Comparison of ENCODE assay signal across 29 mouse cellular contexts in genomic region chr7:45147267-45147666, GRCm38 (mm10). TPM values are rescaled to one million over a fixed set of nuclear protein-coding genes. Genes with fewer than 3 reads are reported as not detected.
DNase-seq lines count a peak whose midpoint lies in the region; ATAC-seq lines count a peak whose summit lies in the region.
"Had no signal": no experiment of that assay in that cellular context is flagged by ENCODE, and none has a peak within 500 bp of the region (broad histone marks: within the 10 kb centered on the region; RNA-seq: fewer than 3 reads in every experiment).

No protein-coding gene starts in this region.

- H3K36me3 ChIP-seq in liver, embryonic 16.5 days (ENCODE audit: control insufficient read depth, insufficient read depth), result no peaks in the 10 kb centered on the region; the same call in 1 of the 2 replicates
- peaks cover 58% of the 10 kb centered on the region for H3K36me3 ChIP-seq in kidney, embryonic 15.5 days
- peaks cover 33% of the 10 kb centered on the region for H3K36me3 ChIP-seq in forebrain, embryonic 12.5 days (replicated peaks)

- ATAC-seq in liver, embryonic 16.5 days (ENCODE audit: low read depth), result no peak
- no peak for ATAC-seq in kidney, embryonic 15.5 days (replicated peaks; ENCODE audit: low FRiP score)
- no peak for ATAC-seq in forebrain, embryonic 12.5 days (ENCODE audit: low FRiP score)
- ATAC-seq: forebrain, embryonic 16.5 days; intestine, postnatal 0 days had no signal

- peak; percentile 28 for DNase-seq in cerebellum, adult 9-11 months
- DNase-seq in cerebellum, postnatal 25 days, result no peak
- no peak for DNase-seq in liver
- peak; percentile 46 to 73 for DNase-seq in kidney, postnatal 25 days
- DNase-seq in urinary bladder, adult 18-20 months (ENCODE audit: low spot score in 2 of 2), result no peak
- DNase-seq: adrenal gland, adult 8-10 months; cerebellum, adult 11 months; cerebellum, adult 9-10 months; gastrocnemius, adult 2 months; gastrocnemius, postnatal 36 days; heart, adult 18-20 months; heart, postnatal 36 days; layer of hippocampus, postnatal 36 days; liver, embryonic 13.5 days; lung, embryonic 14.5 days; thymus, adult 2 months had no signal

- no peaks in the 10 kb centered on the region for H3K27me3 ChIP-seq in liver, embryonic 16.5 days (ENCODE audit: control insufficient read depth, insufficient read depth, low read depth, low read length)
- no peaks in the 10 kb centered on the region for H3K27me3 ChIP-seq in kidney, embryonic 15.5 days
- no peaks in the 10 kb centered on the region for H3K27me3 ChIP-seq in forebrain, embryonic 12.5 days
- H3K27me3 ChIP-seq: embryonic facial prominence, embryonic 13.5 days; hindbrain, embryonic 12.5 days; liver, embryonic 13.5 days; midbrain, embryonic 12.5 days had no signal

- no peak overlapping the region for H3K27ac ChIP-seq in liver, embryonic 16.5 days (ENCODE audit: low read length)
- H3K27ac ChIP-seq in kidney, embryonic 15.5 days, result peak overlapping the region; percentile 54; the same call in 1 of the 2 replicates
- H3K27ac ChIP-seq in forebrain, embryonic 12.5 days, result no peak overlapping the region
- H3K27ac ChIP-seq: embryonic facial prominence, embryonic 13.5 days; forebrain, embryonic 10.5 days; gastrocnemius, adult 2 months; hindbrain, embryonic 12.5 days; liver, embryonic 13.5 days; midbrain, embryonic 12.5 days had no signal

- no peak overlapping the region for H3K4me2 ChIP-seq in liver, embryonic 16.5 days (ENCODE audit: low read depth, low read length)
- peak overlapping the region; percentile 24; the same call in 1 of the 2 replicates for H3K4me2 ChIP-seq in kidney, embryonic 15.5 days
- no peak overlapping the region for H3K4me2 ChIP-seq in forebrain, embryonic 12.5 days
- H3K4me2 ChIP-seq: embryonic facial prominence, embryonic 13.5 days; heart, embryonic 11.5 days; hindbrain, embryonic 12.5 days; liver, embryonic 13.5 days; lung, embryonic 14.5 days; midbrain, embryonic 12.5 days had no signal

- WGBS in liver, embryonic 16.5 days (ENCODE audit: insufficient replicate concordance), result 87% methylated on average over 11 of the region's 11 CpGs
- 90% methylated on average over 11 of the region's 11 CpGs for WGBS in kidney, embryonic 15.5 days
- 93% methylated on average over 11 of the region's 11 CpGs for WGBS in forebrain, embryonic 12.5 days

- H3K4me1 ChIP-seq in liver, embryonic 16.5 days (ENCODE audit: control insufficient read depth, low read depth, low read length), result no peaks in the 10 kb centered on the region; the same call in none of the 2 replicates
- H3K4me1 ChIP-seq in kidney, embryonic 15.5 days, result peaks cover 45% of the 10 kb centered on the region
- peaks cover 17% of the 10 kb centered on the region for H3K4me1 ChIP-seq in forebrain, embryonic 12.5 days

- no peak overlapping the region for H3K4me3 ChIP-seq in liver, embryonic 16.5 days (ENCODE audit: low read depth, low read length)
- no peak overlapping the region for H3K4me3 ChIP-seq in kidney, embryonic 15.5 days (replicated peaks)
- H3K4me3 ChIP-seq in forebrain, embryonic 12.5 days (replicated peaks), result no peak overlapping the region
- H3K4me3 ChIP-seq: embryonic facial prominence, embryonic 13.5 days; forebrain, embryonic 10.5 days; gastrocnemius, adult 2 months; hindbrain, embryonic 12.5 days; liver, embryonic 13.5 days; megakaryocyte, embryonic 14.5 days; midbrain, embryonic 12.5 days had no signal

- peak overlapping the region; percentile 1; the same call in 1 of the 2 replicates for H3K9ac ChIP-seq in liver, embryonic 16.5 days (ENCODE audit: low read depth, low read length)
- H3K9ac ChIP-seq in kidney, embryonic 15.5 days, result no peak overlapping the region
- H3K9ac ChIP-seq in forebrain, embryonic 12.5 days, result no peak overlapping the region
- H3K9ac ChIP-seq: embryonic facial prominence, embryonic 13.5 days; hindbrain, embryonic 12.5 days; liver, embryonic 13.5 days; lung, embryonic 14.5 days; midbrain, embryonic 12.5 days had no signal

- no peaks in the 10 kb centered on the region for H3K9me3 ChIP-seq in liver, embryonic 16.5 days (replicated peaks; ENCODE audit: control insufficient read depth, low read length)
- H3K9me3 ChIP-seq in kidney, embryonic 15.5 days (replicated peaks), result no peaks in the 10 kb centered on the region
- H3K9me3 ChIP-seq in forebrain, embryonic 12.5 days, result no peaks in the 10 kb centered on the region
- H3K9me3 ChIP-seq: embryonic facial prominence, embryonic 13.5 days; forebrain, embryonic 10.5 days; G1E; hindbrain, embryonic 12.5 days; liver, embryonic 13.5 days; megakaryocyte, embryonic 14.5 days; midbrain, embryonic 12.5 days had no signal

RNA-seq across cellular contexts. Expression of gene Pih1d1, which starts 6.8 kb away (rescaled TPM):
- 42.3 and 42.8 TPM in 2 replicates for polyA plus RNA-seq in liver, embryonic 16.5 days (2015; fragmentation: Nextera tagmentation; extraction: Ambion mirVana)
- 107 and 108 TPM in 2 replicates for polyA plus RNA-seq in kidney, embryonic 15.5 days (2015; fragmentation: Nextera tagmentation; extraction: Ambion mirVana)
- 95.0 and 97.5 TPM in 2 replicates for polyA plus RNA-seq in forebrain, embryonic 12.5 days (2016; fragmentation: Nextera tagmentation; extraction: Ambion mirVana)

RNA-seq across cellular contexts. Expression of gene Aldh16a1, which starts 7.1 kb away (rescaled TPM):
- 30.0 and 30.3 TPM in 2 replicates for polyA plus RNA-seq in liver, embryonic 16.5 days (2015; fragmentation: Nextera tagmentation; extraction: Ambion mirVana)
- 69.3 and 69.9 TPM in 2 replicates for polyA plus RNA-seq in kidney, embryonic 15.5 days (2015; fragmentation: Nextera tagmentation; extraction: Ambion mirVana)
- polyA plus RNA-seq in forebrain, embryonic 12.5 days (2016; fragmentation: Nextera tagmentation; extraction: Ambion mirVana), result 41.9 and 42.9 TPM in 2 replicates

RNA-seq across cellular contexts. Expression of gene Flt3l, which starts 11.0 kb away (rescaled TPM):
- 3.0 and 3.1 TPM in 2 replicates for polyA plus RNA-seq in liver, embryonic 16.5 days (2015; fragmentation: Nextera tagmentation; extraction: Ambion mirVana)
- polyA plus RNA-seq in kidney, embryonic 15.5 days (2015; fragmentation: Nextera tagmentation; extraction: Ambion mirVana), result 1.9 and 7.5 TPM in 2 replicates
- 0.21 and 0.72 TPM in 2 replicates for polyA plus RNA-seq in forebrain, embryonic 12.5 days (2016; fragmentation: Nextera tagmentation; extraction: Ambion mirVana)

RNA-seq across cellular contexts. Expression of gene Gm45713, which starts 11.2 kb away (rescaled TPM):
- 0.12 TPM in 1 of 2 replicates, not detected in the other for polyA plus RNA-seq in liver, embryonic 16.5 days (2015; fragmentation: Nextera tagmentation; extraction: Ambion mirVana)
- 0.44 TPM in 1 of 2 replicates, not detected in the other for polyA plus RNA-seq in kidney, embryonic 15.5 days (2015; fragmentation: Nextera tagmentation; extraction: Ambion mirVana)
- polyA plus RNA-seq in forebrain, embryonic 12.5 days (2016; fragmentation: Nextera tagmentation; extraction: Ambion mirVana), result 0.27 TPM in 1 of 2 replicates, not detected in the other
- polyA plus RNA-seq: forebrain, embryonic 16.5 days; hindbrain, embryonic 12.5 days; neural tube, embryonic 14.5 days had no signal

RNA-seq across cellular contexts. Expression of gene Slc17a7, which starts 16.5 kb away (rescaled TPM):
- polyA plus RNA-seq in liver, embryonic 16.5 days (2015; fragmentation: Nextera tagmentation; extraction: Ambion mirVana), result not detected in 2 replicates
- polyA plus RNA-seq in kidney, embryonic 15.5 days (2015; fragmentation: Nextera tagmentation; extraction: Ambion mirVana), result 0.14 and 0.30 TPM in 2 replicates
- 6.3 and 7.9 TPM in 2 replicates for polyA plus RNA-seq in forebrain, embryonic 12.5 days (2016; fragmentation: Nextera tagmentation; extraction: Ambion mirVana)
- polyA plus RNA-seq: intestine, postnatal 0 days; liver, embryonic 13.5 days; neural tube, embryonic 14.5 days had no signal

Comparison
In these comparisons a context has a peak if more than half of its experiments do, and no peak if none do; other contexts are left out.
1. DNase-seq: peak in cerebellum, adult 9-11 months (single experiment) and kidney, postnatal 25 days (2 of 2); none in cerebellum, postnatal 25 days (0 of 2), liver (single experiment) and urinary bladder, adult 18-20 months (0 of 2).